Mouse (Mus musculus) kidney, adult 8-10 months (tissue): ENCODE data around the gene Tmem63c.
A peak's percentile ranks its signal among the peaks of the same experiment; 100 is the strongest.

Experiments
- DNase-seq, 2 experiments: peaks; one replicate each; pipeline ENCODE4 v3.0.0; 2022

The Tmem63c gene

DNA sequence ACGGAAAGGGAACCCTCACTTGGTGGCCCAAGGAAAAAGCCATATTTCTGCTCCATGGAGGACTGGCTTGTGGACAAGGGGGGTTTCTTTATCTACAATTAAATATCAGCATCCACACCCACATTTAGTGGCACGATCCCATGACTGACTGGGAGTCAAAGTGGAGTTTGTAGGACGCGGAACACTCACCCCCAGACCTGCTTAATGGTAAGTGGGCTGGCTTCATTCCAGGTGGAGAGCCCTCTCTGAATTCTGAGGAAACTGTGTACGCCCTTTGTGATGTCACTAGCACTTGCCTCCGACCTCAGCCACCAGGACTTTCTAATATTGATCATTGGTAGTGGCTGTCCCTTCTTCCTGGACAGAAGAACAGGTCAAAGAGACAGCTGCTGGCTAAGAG lies at the start of gene Tmem63c:
Gene Tmem63c, plus strand, starts transcription at position 301 of the 400 bp plus-strand sequence.
- DNase-seq, result no peak

DNA sequence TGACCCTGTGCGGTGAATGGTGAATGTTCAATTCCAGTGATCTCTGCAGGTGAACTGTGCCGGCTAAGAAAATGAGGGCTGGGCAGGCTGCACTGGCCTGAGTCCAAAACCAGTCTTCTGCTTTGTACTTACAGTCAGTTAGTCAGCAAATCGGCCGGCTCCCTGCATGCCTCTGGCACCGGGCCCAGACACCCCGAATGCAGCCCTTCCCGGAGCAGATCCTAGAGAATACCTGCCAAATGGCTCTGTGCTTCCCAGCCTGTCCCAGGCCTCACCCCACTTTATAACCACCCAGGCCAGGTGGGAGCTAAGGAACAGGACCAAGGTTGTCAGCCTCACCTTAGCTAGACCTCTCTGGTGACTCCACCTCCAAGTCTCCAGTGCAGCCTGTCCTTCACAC lies 47.9 kb upstream of the Tmem63c start:
- peak; percentile 85 to 86 for DNase-seq

DNA sequence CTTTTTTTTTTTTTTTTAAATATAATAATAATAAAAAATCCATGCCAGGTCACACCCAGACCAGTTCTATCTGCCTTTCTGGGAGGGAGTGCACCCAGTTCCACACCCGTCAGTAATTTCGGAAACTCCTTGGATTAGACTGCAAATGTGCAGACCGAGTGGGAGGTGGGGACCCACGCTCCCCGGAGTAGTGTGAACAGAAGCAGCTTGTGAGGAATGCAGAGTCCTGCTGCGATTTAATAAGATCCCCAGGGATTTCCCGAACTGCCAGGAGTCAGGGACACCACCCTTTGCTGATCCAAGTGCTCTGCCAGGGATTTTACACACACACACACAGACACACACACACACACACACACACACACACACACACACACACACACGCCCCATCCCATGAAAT lies 47.4 kb upstream of the Tmem63c start:
- DNase-seq, result no peak

DNA sequence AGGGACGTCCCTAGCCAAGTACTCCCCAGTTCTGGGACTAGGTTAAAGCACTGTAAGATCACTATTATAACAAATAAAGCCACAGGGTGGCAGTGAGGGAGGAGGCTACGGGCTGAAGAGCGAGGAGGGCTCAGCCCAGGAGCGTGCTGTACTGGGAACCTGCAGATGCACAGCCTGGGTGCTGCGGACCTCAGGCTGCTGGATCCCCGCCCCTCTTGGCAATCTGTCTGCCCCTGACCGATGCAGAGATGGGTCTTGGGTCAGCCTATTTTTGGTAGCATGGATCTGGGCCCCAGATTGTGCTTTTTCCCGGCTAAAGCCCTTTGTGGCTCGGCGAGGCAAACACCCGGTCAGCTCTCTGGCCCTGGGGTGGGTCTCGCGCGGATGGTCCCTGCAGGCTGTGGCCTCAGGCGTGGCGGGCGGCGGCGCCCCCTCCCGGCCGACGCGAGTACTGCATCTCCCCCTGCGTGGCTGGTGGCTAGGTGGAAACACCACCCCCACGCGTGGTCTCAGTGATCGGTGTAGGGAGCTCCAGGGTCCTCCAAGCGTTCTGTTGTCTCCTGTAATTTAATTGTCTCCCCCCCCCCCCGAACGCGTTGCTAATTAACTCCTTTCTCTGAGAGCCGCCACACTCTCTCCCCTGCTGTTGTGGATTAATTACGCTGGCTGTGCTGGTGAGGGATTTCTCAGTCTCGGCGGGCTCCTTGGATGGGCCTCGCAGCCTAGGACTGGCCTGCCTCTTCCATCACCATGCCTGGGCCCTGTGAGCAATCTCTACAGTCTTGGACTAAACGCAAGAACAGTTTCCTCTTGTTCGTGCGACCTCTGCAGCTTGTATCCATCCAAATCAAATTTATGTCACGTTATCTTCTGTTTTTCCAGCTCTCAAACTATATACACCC lies 46.5 kb upstream of the Tmem63c start:
- DNase-seq, result peak; percentile 34 to 59

DNA sequence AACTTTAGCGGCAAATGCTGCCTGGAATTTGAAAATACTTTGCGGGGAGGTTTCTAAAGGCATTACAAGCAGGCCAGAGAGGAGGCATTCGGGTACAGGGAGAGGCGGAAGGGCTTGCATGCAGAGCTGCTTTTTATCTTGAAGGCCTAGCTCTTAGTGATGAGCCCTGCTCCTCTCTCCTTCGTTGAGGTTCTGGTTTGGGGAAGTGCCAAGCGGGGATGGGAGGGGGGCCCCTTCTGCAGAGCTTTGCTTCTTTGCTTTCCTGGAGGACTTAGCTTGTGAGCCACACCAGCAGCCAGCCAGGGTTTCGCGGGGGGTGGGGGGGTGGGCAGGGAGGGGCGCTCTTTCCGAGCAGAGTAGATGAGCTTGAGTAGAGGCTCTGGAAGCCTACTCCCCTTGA lies 45.4 kb upstream of the Tmem63c start:
- no peak for DNase-seq

DNA sequence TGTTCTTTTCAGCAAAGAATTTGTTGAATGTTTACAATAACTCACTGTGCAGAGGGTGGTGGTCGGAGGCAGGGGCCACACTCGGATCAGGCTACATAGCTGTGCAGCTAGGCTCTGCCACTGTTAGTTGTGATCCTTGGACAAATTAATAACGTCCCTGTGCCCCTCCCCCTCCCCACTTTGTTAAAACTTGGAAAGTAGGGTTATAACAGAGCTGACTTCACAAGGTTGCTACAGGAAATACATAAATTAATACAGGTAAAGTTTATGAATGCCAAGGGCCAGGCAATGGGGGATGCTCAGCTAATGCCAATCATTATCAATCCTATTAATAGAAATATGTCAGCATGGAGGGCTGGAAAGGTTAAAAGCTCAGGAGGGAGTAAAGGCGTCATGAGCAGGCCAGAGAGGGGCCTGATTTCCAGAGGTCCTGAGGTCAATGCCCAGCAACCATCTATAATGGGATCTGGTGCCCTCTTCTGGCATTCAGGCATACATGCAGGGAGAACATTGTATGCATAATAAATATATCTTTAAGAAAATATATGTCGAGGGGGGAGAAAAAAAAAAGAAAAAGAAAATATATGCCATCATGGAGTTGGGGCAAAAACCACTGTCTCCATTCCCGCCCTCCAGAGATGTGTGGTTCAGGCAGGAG lies 44.5 kb upstream of the Tmem63c start:
- no peak for DNase-seq

DNA sequence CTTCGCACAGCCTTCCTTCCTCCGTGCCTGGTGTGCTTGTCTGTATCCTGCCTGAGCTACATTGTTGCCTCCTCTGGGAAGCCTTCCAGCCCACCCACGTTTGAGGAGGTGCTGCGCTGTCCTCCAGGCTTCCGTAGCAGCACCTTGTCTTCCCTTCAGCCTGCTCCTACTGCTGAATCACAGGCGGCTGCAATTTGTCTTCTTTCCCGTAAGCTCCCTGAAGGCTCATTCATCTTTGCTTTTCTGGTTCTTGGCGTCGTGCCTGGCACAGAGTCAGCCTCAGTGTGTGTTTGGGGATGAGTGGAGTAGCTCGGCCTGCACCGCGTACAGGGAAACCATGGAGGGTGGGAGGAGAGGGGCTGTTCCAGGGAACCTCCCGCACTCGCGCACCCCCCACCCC lies 43.3 kb upstream of the Tmem63c start:
- DNase-seq, result no peak

DNA sequence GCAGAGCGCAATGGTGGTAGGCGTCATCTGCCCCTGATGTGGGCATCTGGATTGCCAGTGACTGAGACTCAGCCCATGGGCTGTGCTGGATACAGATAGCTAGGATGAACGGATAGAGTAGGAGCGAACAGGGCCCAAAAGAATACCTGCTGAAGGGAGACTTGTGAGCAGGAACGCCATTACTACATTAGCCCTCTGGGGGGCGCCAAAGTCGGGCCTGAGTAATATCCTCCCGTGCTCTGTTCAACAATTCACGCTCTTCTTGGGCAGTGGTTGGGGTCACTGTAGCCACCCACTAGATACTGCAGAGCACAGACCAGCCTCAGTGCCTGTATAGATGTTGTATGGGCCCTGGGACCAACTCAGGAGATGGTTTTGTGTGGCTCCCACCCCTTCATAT lies 40.0 kb upstream of the Tmem63c start:
- DNase-seq, result no peak

DNA sequence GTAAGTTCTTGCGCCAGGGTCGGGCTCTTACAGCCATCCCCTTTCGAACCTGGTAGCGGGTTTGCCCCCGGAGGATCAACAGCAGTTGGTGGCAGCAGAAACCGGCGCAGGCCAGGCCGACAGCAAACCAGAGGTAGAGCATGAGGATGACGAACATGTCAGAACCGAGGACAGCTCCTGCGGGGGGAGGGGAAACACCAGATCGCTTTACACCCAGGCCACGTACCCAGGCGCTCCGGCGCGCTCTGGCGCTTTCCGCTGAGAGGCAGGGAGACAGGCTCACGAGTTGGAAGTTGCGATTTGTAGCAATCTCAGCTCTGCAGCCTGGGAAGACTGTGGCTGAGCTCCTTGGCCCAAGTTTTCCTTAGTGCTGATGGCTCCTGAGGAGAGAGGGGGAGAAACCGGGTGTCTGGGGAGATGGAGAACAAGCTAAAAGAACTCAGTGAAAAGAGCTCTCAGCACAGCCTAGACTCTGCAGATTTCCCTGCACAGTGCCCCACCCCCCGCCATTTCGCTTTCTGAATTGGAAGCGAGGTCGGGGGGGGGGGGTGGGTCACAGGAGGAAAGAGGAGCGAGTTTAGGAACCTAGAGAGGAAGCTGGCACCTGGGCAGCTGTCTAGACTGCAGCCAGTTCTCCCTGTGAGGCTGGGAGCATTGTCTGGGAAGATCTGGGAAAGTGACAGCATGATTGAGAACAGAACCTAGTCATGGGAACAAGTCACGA lies 37.5 kb upstream of the Tmem63c start:
- peak; percentile 25 to 50 for DNase-seq

DNA sequence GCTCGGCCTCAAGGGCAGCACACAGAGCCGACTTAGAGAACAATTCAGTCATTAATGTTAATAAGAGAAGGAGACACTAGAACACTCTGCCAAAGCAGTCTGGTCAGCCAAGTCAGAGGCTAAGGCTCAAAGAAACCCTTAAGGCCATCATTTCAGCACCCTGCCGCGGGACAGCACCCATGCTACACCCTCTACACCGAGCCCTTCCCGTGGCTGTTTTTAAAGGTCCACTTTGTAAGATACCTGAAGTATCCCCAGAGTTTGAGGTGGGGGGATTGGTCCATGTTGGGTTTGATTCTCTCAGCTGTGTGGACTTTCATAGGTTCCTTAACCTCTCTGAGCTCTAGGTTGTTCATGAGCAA lies 37.0 kb upstream of the Tmem63c start:
- peak in 1 of 2 experiments; percentile 42 for DNase-seq

DNA sequence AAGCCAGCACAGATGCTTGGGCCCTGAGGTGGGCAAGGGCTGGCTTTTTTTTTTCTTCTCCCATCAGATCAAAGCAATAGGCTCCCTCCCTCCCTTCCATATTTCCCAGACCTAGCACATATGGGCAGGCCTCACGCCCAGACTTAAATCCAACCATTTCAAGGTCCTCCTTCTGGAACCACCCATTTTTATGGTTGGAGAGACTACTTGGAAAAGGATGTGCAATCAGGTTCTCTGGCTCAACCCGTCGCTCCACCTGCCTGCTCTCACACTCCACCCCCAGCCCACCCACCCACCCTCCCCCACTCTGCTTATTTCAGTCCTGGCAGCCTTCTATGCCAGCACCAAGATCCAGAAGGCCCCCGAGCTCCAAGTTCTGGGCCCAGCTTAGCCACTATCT lies 34.6 kb upstream of the Tmem63c start:
- no peak for DNase-seq

DNA sequence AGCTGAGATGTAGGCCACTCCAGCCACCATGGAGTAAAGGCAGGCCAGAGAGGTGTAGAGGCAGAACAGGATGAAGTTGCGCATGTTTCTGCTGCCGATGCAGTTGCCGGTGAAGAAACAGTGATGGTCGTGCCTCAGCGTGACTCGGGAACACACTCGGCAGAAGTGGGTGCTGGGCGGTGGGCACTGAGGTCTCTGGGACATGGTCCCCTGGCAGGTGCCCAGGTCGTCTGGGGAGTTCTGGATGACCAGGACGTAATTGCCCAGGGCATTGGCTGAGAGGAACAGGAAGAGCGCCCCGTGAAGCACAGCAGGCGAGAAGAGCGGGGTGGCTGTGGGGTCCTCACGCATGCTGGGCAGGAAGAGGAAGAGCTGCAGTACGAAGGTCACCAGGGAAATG lies 32.9 kb upstream of the Tmem63c start:
- DNase-seq, result no peak

DNA sequence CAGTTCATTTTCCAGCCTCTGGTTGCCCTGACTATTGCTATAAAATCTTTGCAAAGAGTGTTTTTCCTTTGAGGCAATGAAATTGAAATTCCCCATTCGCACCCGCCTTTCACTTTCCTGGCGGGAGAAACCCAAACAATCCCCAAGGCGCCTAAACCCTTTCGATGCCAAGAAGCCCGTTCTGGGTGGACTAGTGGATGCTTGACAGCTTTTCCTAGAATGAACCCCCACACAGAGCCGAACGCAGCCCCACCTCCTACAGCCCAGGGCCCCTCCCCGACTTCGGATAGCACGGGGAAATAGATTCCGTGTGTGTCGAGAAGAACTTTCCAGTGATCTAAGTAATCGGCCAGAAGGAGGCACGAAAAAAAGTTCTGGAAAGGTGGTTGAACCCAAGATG lies 31.8 kb upstream of the Tmem63c start:
- DNase-seq, result no peak

DNA sequence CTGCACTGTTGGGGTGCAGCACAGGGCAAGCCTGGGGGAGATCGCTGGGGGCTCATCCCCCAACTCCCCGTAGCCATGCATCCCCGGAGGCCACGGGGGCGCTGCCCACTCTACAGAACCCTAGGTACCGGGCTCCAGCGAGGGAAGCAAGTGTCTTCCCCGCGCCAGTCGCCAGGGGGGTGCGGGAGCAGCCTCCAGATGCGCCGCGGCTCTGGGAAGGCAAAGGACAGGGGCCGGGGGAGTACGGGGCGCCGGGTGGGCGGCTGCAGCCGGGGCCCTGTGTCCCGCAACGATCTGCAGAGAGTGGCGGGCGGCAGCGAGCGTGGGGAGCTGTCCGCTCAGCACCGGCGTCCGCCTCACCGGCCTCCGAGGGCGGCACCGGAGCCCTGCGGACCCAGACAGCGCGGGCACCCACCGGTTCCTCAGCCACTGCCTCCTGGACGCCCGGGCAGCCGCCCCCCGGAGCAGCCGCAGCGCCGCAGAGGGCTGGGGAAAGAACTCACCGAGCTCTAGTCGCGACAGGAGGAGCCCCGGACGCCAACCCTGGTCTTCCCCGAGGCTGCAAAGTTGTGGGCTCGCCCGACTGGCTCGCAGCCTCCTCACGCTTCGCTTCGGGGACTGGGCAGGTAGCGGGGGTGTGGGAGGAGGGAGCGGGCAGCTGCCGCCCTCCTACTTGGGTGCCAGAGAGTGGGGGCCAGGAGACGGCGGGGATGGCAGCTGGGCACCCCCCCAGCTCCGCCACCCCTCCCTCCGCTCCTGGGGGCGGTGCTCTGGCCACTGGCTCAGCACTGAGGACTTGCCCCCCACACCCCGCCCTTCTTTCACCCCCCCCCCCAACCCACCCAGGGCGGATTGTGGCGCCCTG lies 31.0 kb upstream of the Tmem63c start, which contains the start of gene Zdhhc22:
Gene Zdhhc22, minus strand, starts transcription at position 541 of the 865 bp plus-strand sequence.
- no peak for DNase-seq

DNA sequence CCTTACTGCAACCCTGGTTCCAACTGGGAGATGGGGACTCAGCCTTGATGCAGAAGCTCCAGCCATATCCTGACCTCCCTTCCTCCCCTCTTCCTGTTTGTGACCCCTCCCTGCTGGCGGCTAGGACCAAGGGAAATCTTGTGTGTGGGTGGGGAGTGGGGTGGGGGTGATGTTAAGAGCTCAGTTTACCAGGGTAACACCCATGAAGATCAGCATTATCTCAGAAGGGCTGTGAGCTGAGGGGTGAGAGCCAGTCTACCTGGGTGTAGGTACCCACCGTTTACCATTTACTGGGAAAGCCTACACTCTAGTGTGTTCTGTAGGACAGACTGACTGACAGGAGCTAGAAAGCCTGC lies 30.4 kb upstream of the Tmem63c start:
- DNase-seq, result no peak

DNA sequence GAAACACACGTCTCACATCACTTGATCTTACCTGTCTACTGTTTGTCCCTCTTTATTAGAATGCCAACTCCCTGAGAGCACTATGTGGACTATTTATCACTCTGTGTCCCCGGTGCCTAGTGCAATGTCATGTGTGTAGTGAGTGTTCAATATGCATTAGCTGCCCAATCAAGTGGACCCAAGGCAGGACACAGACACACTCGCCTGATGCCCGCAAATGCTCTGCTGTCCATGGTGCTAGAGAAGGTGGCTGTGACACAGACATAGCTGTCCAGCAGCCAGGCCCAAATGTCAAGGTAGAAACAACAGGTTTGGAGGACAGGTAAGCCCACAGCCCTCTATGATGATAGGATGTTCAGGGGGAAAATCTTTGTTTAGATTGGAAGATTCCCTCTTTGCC lies 27.0 kb upstream of the Tmem63c start:
- no peak for DNase-seq

DNA sequence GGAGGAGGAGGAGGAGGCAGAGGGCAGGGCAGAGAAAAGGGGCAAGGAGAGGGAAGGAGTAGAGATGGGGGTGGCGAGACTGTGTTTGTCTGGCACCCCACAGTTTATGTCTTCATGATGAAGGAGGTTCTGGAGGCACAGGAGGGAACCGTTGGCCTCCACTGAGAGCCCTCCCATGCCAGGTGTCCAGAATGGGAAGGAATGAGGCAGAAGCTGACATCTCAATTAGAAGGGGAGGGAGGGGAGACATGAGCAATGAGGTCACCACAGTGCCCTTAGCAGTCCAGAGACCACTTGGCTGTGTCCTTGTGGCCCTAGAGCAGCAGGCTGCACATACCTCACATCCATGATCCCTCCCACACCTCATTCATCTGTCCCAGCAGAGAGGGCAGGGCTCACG lies 26.4 kb upstream of the Tmem63c start:
- no peak for DNase-seq

DNA sequence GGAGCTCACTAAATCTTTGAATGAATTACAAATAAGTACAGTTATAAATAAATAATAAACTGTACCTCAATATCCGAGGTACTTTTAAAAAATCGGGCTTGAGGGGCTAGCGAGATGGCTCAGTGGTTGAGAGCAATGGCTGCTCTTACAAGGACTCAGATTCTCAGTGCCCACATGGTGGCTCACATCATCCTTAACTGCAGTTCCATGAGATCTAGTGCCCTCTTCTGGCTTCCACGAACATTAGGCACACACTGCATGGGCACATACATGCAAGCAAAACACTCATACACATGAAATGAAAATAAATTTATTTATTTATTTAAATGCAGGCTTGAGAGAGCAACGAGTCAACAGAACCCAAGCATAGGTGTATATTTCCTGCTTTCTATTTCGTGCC lies 25.2 kb upstream of the Tmem63c start:
- DNase-seq, result no peak

DNA sequence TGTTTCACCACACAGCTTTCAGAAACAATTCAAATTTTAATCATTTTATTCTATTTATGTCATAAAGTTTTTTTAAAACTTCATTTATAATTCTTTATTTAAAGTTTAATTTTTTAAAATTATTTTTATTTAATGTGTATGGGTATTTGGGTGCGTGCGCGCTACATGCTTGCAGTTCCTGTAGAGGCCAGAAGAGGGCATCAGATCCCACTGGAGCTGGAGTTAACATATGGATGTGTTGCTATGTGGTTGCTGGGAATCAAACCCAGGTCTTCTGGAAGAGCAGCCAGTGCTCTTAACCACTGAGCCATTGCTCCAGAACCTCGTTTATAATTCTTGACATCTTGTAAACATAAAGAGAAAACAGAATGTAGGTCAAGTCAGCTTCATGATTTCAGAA lies 22.4 kb upstream of the Tmem63c start:
- DNase-seq, result no peak

DNA sequence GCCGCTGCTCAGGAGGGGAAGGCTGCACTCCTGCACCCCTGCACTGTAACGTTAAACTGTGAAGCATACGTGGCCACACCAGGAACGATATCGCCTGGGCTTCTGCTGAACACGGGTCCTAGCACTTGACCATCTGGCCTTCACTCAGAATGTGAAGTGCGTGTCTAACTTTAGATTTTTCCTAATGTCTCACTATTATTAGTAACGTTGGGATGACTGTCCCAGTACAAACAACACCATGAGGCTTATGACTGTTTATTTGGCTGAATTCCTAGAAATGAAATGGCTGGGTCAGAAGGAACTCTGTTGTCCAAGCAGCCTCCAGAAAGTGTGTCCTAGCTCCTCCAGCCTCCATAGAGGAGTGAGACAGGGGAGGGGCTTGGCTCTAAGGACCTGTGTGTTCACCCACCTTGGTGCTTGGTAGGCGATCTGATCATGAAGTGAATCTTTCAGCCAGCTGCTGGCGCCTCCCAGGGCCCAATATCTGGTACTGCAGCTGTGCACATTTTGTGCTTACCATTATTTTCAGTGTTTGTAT lies 21.8 kb upstream of the Tmem63c start:
- no peak for DNase-seq

DNA sequence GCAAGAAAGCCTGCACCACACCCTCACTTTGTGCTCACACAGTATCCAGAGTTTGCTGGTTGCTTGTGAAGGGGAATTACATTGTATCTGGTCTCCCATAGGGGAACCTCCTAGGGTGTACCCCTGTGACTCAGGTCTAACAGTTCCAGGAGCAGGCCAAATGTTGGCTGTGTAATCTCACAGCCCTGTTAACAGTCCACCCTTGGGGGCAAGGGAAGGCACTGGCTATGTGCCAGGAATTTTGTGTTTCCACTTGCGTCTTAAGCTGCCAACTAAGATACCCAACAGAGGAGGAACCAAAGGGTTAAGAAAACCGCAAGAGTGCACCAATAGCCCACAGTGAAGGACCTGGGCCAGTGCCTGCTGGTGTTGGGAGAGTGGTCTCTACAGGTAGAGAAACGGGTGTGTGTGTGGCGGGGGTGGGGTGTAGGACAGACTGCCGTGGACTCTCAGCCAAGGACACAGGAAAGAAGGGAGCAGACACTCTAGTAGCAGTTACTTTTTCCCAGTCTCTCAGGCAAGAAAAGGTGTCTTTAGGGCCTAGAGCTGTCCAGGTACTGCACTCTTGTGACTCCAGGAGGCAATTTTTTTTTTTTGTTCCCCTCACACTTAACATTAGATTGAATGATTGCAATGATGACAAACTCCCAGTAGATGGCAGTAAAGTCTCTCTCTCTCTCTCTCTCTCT lies 20.8 kb upstream of the Tmem63c start:
- no peak for DNase-seq

DNA sequence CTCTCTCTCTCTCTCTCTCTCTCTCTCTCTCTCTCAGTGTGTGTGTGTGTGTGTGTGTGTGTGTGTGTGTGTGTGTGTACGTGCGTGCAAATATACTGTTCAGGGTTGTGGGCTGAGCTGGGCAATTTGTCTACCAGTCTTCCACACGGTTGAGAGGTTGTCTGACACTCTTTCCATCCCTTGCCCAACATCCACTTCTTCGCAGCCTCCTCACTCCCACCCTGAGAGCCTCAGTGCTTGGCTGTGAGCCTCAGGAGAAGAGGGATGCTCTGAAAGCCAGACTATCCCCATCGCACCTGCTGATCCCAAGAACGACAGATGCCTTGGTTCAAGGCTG lies 20.3 kb upstream of the Tmem63c start:
- no peak for DNase-seq
